Mouse (Mus musculus): ENCODE results near the gene Sigmar1.
"Not testable (repeated sequence)": the region's sequence is repeated elsewhere in the genome, so short reads cannot be mapped to it uniquely, and the experiment has no call there.

Sigmar1 gene

GRCm38 (mm10) chr4:41755338-41756305 is at the start of gene Sigmar1:
Gene Sigmar1 (minus strand): TSS chr4:41756157.
- peak; percentile 82 for DNase-seq

GRCm38 (mm10) chr4:41783197-41783596 is 27.2 kb upstream of the Sigmar1 start:
- DNase-seq: not testable (repeated sequence)

- not testable (repeated sequence) for DNase-seq
These were observed 26.8 kb upstream of the Sigmar1 start for GRCm38 (mm10) chr4:41782711-41783110.

- not testable (repeated sequence) for DNase-seq
These were observed 26.0 kb upstream of the Sigmar1 start for GRCm38 (mm10) chr4:41781748-41782485.

GRCm38 (mm10) chr4:41781271-41781670 is 25.3 kb upstream of the Sigmar1 start:
- DNase-seq: not testable (repeated sequence)

- DNase-seq: not testable (repeated sequence)
These were observed 19.9 kb upstream of the Sigmar1 start for GRCm38 (mm10) chr4:41775840-41776239.

GRCm38 (mm10) chr4:41774506-41774905 is 18.5 kb upstream of the Sigmar1 start:
- not testable (repeated sequence) for DNase-seq

- DNase-seq: peak; percentile 61
These were observed 18.0 kb upstream of the Sigmar1 start, which contains the start of gene Ccl27a for GRCm38 (mm10) chr4:41774002-41774401. Gene Ccl27a (minus strand): TSS chr4:41774247.

- not testable (repeated sequence) for DNase-seq
These were observed 17.5 kb upstream of the Sigmar1 start for GRCm38 (mm10) chr4:41773502-41773901.

- not testable (repeated sequence) for DNase-seq
These were observed 17.0 kb upstream of the Sigmar1 start for GRCm38 (mm10) chr4:41772946-41773345.

GRCm38 (mm10) chr4:41767301-41767700 is 11.3 kb upstream of the Sigmar1 start:
- DNase-seq: not testable (repeated sequence)

- not testable (repeated sequence) for DNase-seq
These were observed 7.2 kb upstream of the Sigmar1 start for GRCm38 (mm10) chr4:41763176-41763575.

- DNase-seq: peak; percentile 73
These were observed 6.7 kb upstream of the Sigmar1 start for GRCm38 (mm10) chr4:41762688-41763114.

GRCm38 (mm10) chr4:41762099-41762687 is 6.2 kb upstream of the Sigmar1 start:
- DNase-seq: no peak

GRCm38 (mm10) chr4:41761680-41762079 is 5.7 kb upstream of the Sigmar1 start:
- DNase-seq: no peak

- no peak for DNase-seq
These were observed 5.0 kb upstream of the Sigmar1 start for GRCm38 (mm10) chr4:41760911-41761310.

GRCm38 (mm10) chr4:41760288-41760721 is 4.3 kb upstream of the Sigmar1 start:
- DNase-seq: peak; percentile 74

GRCm38 (mm10) chr4:41759656-41760287 is 3.8 kb upstream of the Sigmar1 start:
- no peak for DNase-seq

GRCm38 (mm10) chr4:41759206-41759605 is 3.2 kb upstream of the Sigmar1 start:
- DNase-seq: no peak

GRCm38 (mm10) chr4:41758701-41759100 is 2.7 kb upstream of the Sigmar1 start:
- DNase-seq: no peak

- DNase-seq: no peak
These were observed 2.1 kb upstream of the Sigmar1 start for GRCm38 (mm10) chr4:41758021-41758420.

GRCm38 (mm10) chr4:41757321-41757720 is 1.4 kb upstream of the Sigmar1 start:
- DNase-seq: no peak
